Mouse (Mus musculus): Measurements from ENCODE around the gene Rapgef2.
A peak's percentile ranks its signal among the peaks of the same experiment; 100 is the strongest.

The Rapgef2 gene

GRCm38 (mm10) chr3:79034457-79034856, 251.9 kb downstream of the Rapgef2 start:
- no peak for DNase-seq (ENCODE audit: low read depth, low spot score)

GRCm38 (mm10) chr3:79030855-79031254, 255.5 kb downstream of the Rapgef2 start:
- no peak for DNase-seq (ENCODE audit: low read depth, low spot score)

- DNase-seq (ENCODE audit: low read depth, low spot score) = peak; percentile 14
Observed at GRCm38 (mm10) chr3:79028153-79028878, 258.0 kb downstream of the Rapgef2 start.

DNA sequence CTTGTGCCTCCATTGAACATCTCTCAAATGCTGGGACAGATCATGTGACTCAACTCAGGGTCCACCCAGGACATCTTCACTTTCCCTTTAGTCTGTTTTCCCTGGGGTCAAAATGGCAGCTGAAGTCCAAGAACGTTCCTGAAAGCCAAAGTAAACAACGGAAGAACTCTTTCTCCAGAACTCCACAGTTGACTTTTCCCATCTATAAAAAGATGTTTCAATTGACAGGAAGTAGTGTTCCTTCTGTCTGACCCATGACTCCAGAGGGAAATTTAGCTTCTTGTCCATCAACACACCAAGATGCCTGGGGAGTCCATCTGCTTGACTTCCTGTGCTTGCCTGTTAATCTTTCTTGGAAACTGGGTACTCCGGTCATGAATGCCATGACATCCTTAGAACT, 260.3 kb downstream of the Rapgef2 start:
- no peak for DNase-seq (ENCODE audit: low read depth, low spot score)

DNA sequence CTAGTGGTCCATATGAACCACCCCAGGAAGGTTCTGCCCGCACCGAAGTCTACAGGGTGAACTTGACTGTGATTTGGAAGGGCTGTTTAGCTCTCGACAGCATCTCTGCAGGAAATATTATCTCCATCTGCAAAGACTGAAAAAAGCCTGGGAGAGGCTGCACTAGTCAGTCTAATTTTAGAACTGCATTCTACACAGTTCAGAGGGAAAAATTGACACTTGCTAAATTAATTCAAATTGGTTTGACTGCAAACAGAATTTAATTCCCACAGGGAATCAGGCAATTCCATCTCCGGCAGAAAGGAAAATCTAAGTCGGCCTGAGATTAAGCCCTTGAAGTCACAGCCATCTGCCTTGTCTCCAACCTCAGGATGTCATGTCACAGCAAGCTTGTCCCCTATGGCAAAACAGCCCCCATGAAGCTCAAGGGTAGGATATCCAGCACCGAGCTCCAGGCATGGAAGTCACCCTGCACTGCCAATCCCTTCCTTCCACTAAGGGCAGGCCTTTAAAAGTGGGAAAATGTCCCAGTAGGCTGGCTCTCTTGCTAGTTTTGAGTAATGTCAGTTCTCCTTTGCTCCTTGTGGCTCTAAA, 262.5 kb downstream of the Rapgef2 start:
- DNase-seq (ENCODE audit: low read depth, low spot score) = no peak

DNA sequence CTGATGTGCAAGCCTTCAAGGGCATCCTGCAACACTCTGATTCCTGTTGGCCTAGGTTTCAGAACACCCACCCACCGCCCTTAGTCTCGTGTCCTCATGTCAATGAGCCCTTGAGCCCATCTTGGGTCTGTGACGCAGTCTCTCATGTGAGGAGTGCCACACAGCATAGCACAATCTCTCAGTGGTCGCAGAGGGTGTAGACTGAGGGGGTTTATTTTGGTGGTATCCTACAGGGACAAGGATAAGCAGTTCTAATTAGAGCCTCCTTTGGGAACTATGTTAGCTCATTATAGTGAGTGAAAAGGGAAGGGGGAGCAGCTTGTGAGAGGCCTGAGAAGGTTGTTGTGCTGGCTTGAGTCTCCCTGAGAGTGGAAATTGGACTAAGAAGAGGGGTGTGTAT, 263.6 kb downstream of the Rapgef2 start:
- no peak for DNase-seq (ENCODE audit: low read depth, low spot score)

GRCm38 (mm10) chr3:79017440-79017839, 268.9 kb downstream of the Rapgef2 start:
- DNase-seq (ENCODE audit: low read depth, low spot score) = no peak

GRCm38 (mm10) chr3:79016830-79017229, 269.5 kb downstream of the Rapgef2 start:
- no peak for DNase-seq (ENCODE audit: low read depth, low spot score)

DNA sequence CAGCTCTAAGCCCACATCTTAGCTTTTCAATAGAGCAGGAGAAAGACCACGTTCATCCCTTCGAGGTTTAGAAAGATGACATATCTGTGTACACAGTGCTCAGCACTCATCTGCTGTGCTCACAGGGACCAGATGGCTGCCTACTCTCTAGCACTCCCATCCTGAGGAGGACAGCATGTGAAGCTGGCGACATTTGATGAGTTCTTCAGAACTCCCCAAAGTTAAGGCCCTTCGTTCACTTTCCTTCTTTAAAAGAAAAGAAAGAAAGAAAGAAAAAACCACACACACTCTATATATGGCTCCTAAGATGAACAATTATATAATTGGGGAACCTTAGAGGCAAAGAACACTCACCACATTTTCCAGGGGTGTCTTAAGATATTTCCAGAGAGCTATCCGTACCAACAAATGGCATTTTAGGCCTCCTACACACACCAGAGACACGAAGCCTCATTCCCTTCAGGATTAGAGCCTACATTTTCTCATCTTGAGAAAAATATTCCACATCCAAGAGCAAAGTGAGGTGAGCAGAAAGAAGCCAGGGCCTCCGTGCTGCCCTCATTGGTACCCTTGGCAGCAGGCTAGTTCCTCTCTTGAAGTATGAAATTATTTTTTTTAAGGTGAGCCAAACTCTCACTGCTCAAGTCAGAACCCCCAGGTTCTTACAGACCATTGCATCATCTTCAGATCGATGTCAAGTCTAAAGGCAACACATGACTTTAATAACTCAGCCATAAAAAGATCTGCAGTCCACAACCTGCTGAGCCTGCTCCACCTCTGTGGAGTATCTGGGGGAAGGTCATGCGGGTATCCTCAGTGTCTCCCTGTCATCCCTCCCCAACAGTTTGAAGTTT, 270.5 kb downstream of the Rapgef2 start:
- no peak for DNase-seq (ENCODE audit: low read depth, low spot score)

Measured in CD4-positive helper T cell, adult 2 months (primary cell).